Comparison of ENCODE assay signal across 22 mouse cellular contexts in genomic region chr19:43704787-43705497, GRCm38 (mm10). TPM values are rescaled to one million over a fixed set of nuclear protein-coding genes. Genes with fewer than 3 reads are reported as not detected.
DNase-seq lines count a peak whose midpoint lies in the region; ATAC-seq and TF ChIP-seq lines count a peak whose summit lies in the region.
"Had no signal": no experiment of that assay in that cellular context is flagged by ENCODE, and none has a peak within 500 bp of the region (broad histone marks: within the 10 kb centered on the region; RNA-seq: fewer than 3 reads in every experiment).

No protein-coding gene starts in this region.

- WGBS in heart, embryonic 10.5 days = 85% methylated on average over 17 of the region's 17 CpGs
- WGBS in kidney, embryonic 16.5 days = 71% methylated on average over 17 of the region's 17 CpGs
- WGBS in stomach, postnatal 0 days = 76% methylated on average over 17 of the region's 17 CpGs
- 90% methylated on average over 17 of the region's 17 CpGs for WGBS in hindbrain, embryonic 10.5 days

- no peak overlapping the region for H3K9ac ChIP-seq in kidney, embryonic 16.5 days (replicated peaks; ENCODE audit: low read length)
- no peak overlapping the region for H3K9ac ChIP-seq in stomach, postnatal 0 days (ENCODE audit: low read length)
- H3K9ac ChIP-seq: embryonic facial prominence, embryonic 13.5 days; forebrain, embryonic 13.5 days; forebrain, postnatal 0 days; heart, embryonic 13.5 days; hindbrain, embryonic 13.5 days had no signal

- no peak overlapping the region for H3K4me3 ChIP-seq in heart, embryonic 10.5 days
- H3K4me3 ChIP-seq in kidney, embryonic 16.5 days (ENCODE audit: low read length) = no peak overlapping the region
- no peak overlapping the region for H3K4me3 ChIP-seq in stomach, postnatal 0 days (ENCODE audit: low read depth, low read length)
- H3K4me3 ChIP-seq in hindbrain, embryonic 10.5 days = no peak overlapping the region
- H3K4me3 ChIP-seq: embryonic facial prominence, embryonic 13.5 days; forebrain, embryonic 13.5 days; gastrocnemius, adult 2 months; heart, embryonic 13.5 days; hindbrain, embryonic 13.5 days had no signal

- ATAC-seq in kidney, embryonic 16.5 days (ENCODE audit: low FRiP score, low TSS enrichment) = peak; percentile 54; the same call in 1 of the 2 replicates
- ATAC-seq in stomach, postnatal 0 days (ENCODE audit: low FRiP score, low TSS enrichment) = peak; percentile 89
- ATAC-seq: CD4-positive, CD25-positive, alpha-beta regulatory T cell, adult 4 months; forebrain, embryonic 13.5 days; forebrain, postnatal 0 days; hindbrain, postnatal 0 days had no signal

- no peak for TF ChIP-seq CTCF in stomach, postnatal 0 days (IDR thresholded peaks at IDR 0.05; ENCODE audit: low read depth)

- TF ChIP-seq EP300 in stomach, postnatal 0 days (optimal IDR thresholded peaks at IDR 0.05) = no peak

- no peaks in the 10 kb centered on the region for H3K4me1 ChIP-seq in heart, embryonic 10.5 days
- H3K4me1 ChIP-seq in kidney, embryonic 16.5 days (ENCODE audit: insufficient read depth, low read length) = no peaks in the 10 kb centered on the region
- H3K4me1 ChIP-seq in stomach, postnatal 0 days (replicated peaks; ENCODE audit: control insufficient read depth, insufficient read depth) = no peaks in the 10 kb centered on the region
- no peaks in the 10 kb centered on the region; the same call in 1 of the 2 replicates for H3K4me1 ChIP-seq in hindbrain, embryonic 10.5 days (replicated peaks)
- H3K4me1 ChIP-seq: embryonic facial prominence, embryonic 13.5 days; forebrain, embryonic 13.5 days; heart, embryonic 13.5 days had no signal

- no peak overlapping the region for H3K27ac ChIP-seq in heart, embryonic 10.5 days
- no peak overlapping the region for H3K27ac ChIP-seq in kidney, embryonic 16.5 days (ENCODE audit: low read length)
- H3K27ac ChIP-seq in stomach, postnatal 0 days (replicated peaks) = peak overlapping the region; percentile 30; the same call in 1 of the 2 replicates
- no peak overlapping the region for H3K27ac ChIP-seq in hindbrain, embryonic 10.5 days
- H3K27ac ChIP-seq: embryonic facial prominence, embryonic 13.5 days; forebrain, embryonic 13.5 days; gastrocnemius, adult 2 months; heart, embryonic 13.5 days; hindbrain, embryonic 13.5 days; hindbrain, postnatal 0 days had no signal

- H3K27me3 ChIP-seq in heart, embryonic 10.5 days (ENCODE audit: insufficient read depth, poor library complexity, severe bottlenecking) = peaks cover 52% of the 10 kb centered on the region
- no peaks in the 10 kb centered on the region for H3K27me3 ChIP-seq in kidney, embryonic 16.5 days (ENCODE audit: insufficient read depth, low read length)
- H3K27me3 ChIP-seq in stomach, postnatal 0 days (ENCODE audit: control insufficient read depth, insufficient read depth, low read length) = no peaks in the 10 kb centered on the region
- H3K27me3 ChIP-seq in hindbrain, embryonic 10.5 days (ENCODE audit: insufficient read depth, poor library complexity, severe bottlenecking) = no peaks in the 10 kb centered on the region
- H3K27me3 ChIP-seq: embryonic facial prominence, embryonic 13.5 days; forebrain, embryonic 13.5 days; hindbrain, embryonic 13.5 days had no signal

- H3K4me2 ChIP-seq in kidney, embryonic 16.5 days (replicated peaks; ENCODE audit: low read depth, low read length) = no peak overlapping the region
- H3K4me2 ChIP-seq in stomach, postnatal 0 days (replicated peaks; ENCODE audit: low read depth) = no peak overlapping the region
- H3K4me2 ChIP-seq: embryonic facial prominence, embryonic 13.5 days; forebrain, embryonic 13.5 days; heart, embryonic 13.5 days; hindbrain, embryonic 13.5 days had no signal

- peak; percentile 48 for DNase-seq in heart, embryonic 10.5 days (ENCODE audit: low spot score)
- DNase-seq in heart, postnatal 36 days = no peak
- DNase-seq in kidney, postnatal 14 days = no peak
- peak; percentile 61 for DNase-seq in stomach, postnatal 0 days (ENCODE audit: low spot score)
- DNase-seq in hindbrain, embryonic 10.5 days (ENCODE audit: low spot score) = no peak
- DNase-seq in frontal cortex, adult 2 months (ENCODE audit: extremely low spot score in 1 of 2, low spot score in 1 of 2) = no peak
- DNase-seq: adrenal gland, postnatal 10 days; B cell, adult 2 months; cerebellum, adult 18-20 months; cerebellum, adult 9-11 months; cerebellum, postnatal 36 days; forebrain, postnatal 0 days; gastrocnemius, adult 2 months; gastrocnemius, postnatal 25 days; heart, postnatal 4 days had no signal

- peaks cover 68% of the 10 kb centered on the region for H3K36me3 ChIP-seq in heart, embryonic 10.5 days
- peaks cover 38% of the 10 kb centered on the region for H3K36me3 ChIP-seq in kidney, embryonic 16.5 days (ENCODE audit: insufficient read depth, low read length)
- H3K36me3 ChIP-seq in stomach, postnatal 0 days (ENCODE audit: control insufficient read depth, insufficient read depth, low read length) = peaks cover 8% of the 10 kb centered on the region
- H3K36me3 ChIP-seq in hindbrain, embryonic 10.5 days = peaks cover 81% of the 10 kb centered on the region

- intact Hi-C loops in heart, postnatal 36 days (cut with DNase I) = no loop called here

- no peaks in the 10 kb centered on the region for H3K9me3 ChIP-seq in heart, embryonic 10.5 days
- no peaks in the 10 kb centered on the region for H3K9me3 ChIP-seq in kidney, embryonic 16.5 days (ENCODE audit: low read length)
- no peaks in the 10 kb centered on the region for H3K9me3 ChIP-seq in stomach, postnatal 0 days (ENCODE audit: control insufficient read depth, low read length)
- peaks cover 5% of the 10 kb centered on the region; the same call in 1 of the 2 replicates for H3K9me3 ChIP-seq in hindbrain, embryonic 10.5 days
- H3K9me3 ChIP-seq: embryonic facial prominence, embryonic 13.5 days; forebrain, embryonic 13.5 days; hindbrain, embryonic 13.5 days had no signal

RNA-seq across cellular contexts. Expression of gene Entpd7, which starts 15.5 kb away (rescaled TPM):
- polyA plus RNA-seq in heart, embryonic 10.5 days (2016; fragmentation: Nextera tagmentation; extraction: Ambion mirVana) = 7.7 and 7.9 TPM in 2 replicates
- 1 to 10 TPM; 2.9 to 3.3 TPM for total RNA-seq in heart, postnatal 36 days (2021)
- polyA plus RNA-seq in kidney, embryonic 16.5 days (2015; fragmentation: Nextera tagmentation; extraction: Ambion mirVana) = 12.9 and 15.0 TPM in 2 replicates
- 7.4 and 8.1 TPM in 2 replicates for polyA plus RNA-seq in stomach, postnatal 0 days (2015; fragmentation: Nextera tagmentation; extraction: Ambion mirVana)
- polyA plus RNA-seq in hindbrain, embryonic 10.5 days (2016; fragmentation: Nextera tagmentation; extraction: Ambion mirVana) = 9.0 and 9.3 TPM in 2 replicates
- polyA plus RNA-seq in frontal cortex, adult 2 months (2012; rRNA removed) = 8.7 and 9.3 TPM in 2 replicates

RNA-seq across cellular contexts. Expression of gene Slc25a28, which starts 30.3 kb away (rescaled TPM):
- 9.2 and 13.7 TPM in 2 replicates for polyA plus RNA-seq in heart, embryonic 10.5 days (2016; fragmentation: Nextera tagmentation; extraction: Ambion mirVana)
- 10 to 100 TPM; 27.9 to 29.3 TPM for total RNA-seq in heart, postnatal 36 days (2021)
- polyA plus RNA-seq in kidney, embryonic 16.5 days (2015; fragmentation: Nextera tagmentation; extraction: Ambion mirVana) = 15.5 and 15.7 TPM in 2 replicates
- 9.6 and 11.4 TPM in 2 replicates for polyA plus RNA-seq in stomach, postnatal 0 days (2015; fragmentation: Nextera tagmentation; extraction: Ambion mirVana)
- 9.2 and 12.3 TPM in 2 replicates for polyA plus RNA-seq in hindbrain, embryonic 10.5 days (2016; fragmentation: Nextera tagmentation; extraction: Ambion mirVana)
- polyA plus RNA-seq in frontal cortex, adult 2 months (2012; rRNA removed) = 101 and 102 TPM in 2 replicates

RNA-seq across cellular contexts. Expression of gene Cutc, which starts 47.9 kb away (rescaled TPM):
- polyA plus RNA-seq in heart, embryonic 10.5 days (2016; fragmentation: Nextera tagmentation; extraction: Ambion mirVana) = 10.1 and 14.9 TPM in 2 replicates
- total RNA-seq in heart, postnatal 36 days (2021) = 10 to 100 TPM; 15.1 to 16.3 TPM
- polyA plus RNA-seq in kidney, embryonic 16.5 days (2015; fragmentation: Nextera tagmentation; extraction: Ambion mirVana) = 15.3 and 18.5 TPM in 2 replicates
- polyA plus RNA-seq in stomach, postnatal 0 days (2015; fragmentation: Nextera tagmentation; extraction: Ambion mirVana) = 19.4 and 22.5 TPM in 2 replicates
- polyA plus RNA-seq in hindbrain, embryonic 10.5 days (2016; fragmentation: Nextera tagmentation; extraction: Ambion mirVana) = 12.8 and 13.9 TPM in 2 replicates
- polyA plus RNA-seq in frontal cortex, adult 2 months (2012; rRNA removed) = 8.1 and 8.7 TPM in 2 replicates

RNA-seq across cellular contexts. Expression of gene Cox15, which starts 47.9 kb away (rescaled TPM):
- polyA plus RNA-seq in heart, embryonic 10.5 days (2016; fragmentation: Nextera tagmentation; extraction: Ambion mirVana) = 16.0 and 17.5 TPM in 2 replicates
- 10 to 100 TPM; 31.9 to 34.3 TPM for total RNA-seq in heart, postnatal 36 days (2021)
- 12.0 and 15.6 TPM in 2 replicates for polyA plus RNA-seq in kidney, embryonic 16.5 days (2015; fragmentation: Nextera tagmentation; extraction: Ambion mirVana)
- polyA plus RNA-seq in stomach, postnatal 0 days (2015; fragmentation: Nextera tagmentation; extraction: Ambion mirVana) = 5.3 and 5.6 TPM in 2 replicates
- 14.1 and 15.3 TPM in 2 replicates for polyA plus RNA-seq in hindbrain, embryonic 10.5 days (2016; fragmentation: Nextera tagmentation; extraction: Ambion mirVana)
- polyA plus RNA-seq in frontal cortex, adult 2 months (2012; rRNA removed) = 15.0 and 15.4 TPM in 2 replicates

Comparison
In these comparisons a context has a peak if more than half of its experiments do, and no peak if none do; other contexts are left out.
1. DNase-seq: peak in heart, embryonic 10.5 days (single experiment) and stomach, postnatal 0 days (single experiment); none in heart, postnatal 36 days (0 of 2), kidney, postnatal 14 days (single experiment), hindbrain, embryonic 10.5 days (single experiment) and frontal cortex, adult 2 months (0 of 2).